Mouse (Mus musculus) testis, adult 2 months (tissue): ENCODE data around the gene Qsox2.

Source experiments
- CTCF ChIP-seq: fragments of 200-500 bp; IDR thresholded peaks from 2 replicates; pipeline ENCODE4 v1.5.1; 2012; ENCODE audit warnings: low read depth, mild to moderate bottlenecking, inconsistent platforms, low read length, moderate library complexity; ENCODE audit not compliant: control insufficient read depth, insufficient read depth, insufficient replicate concordance
- POLR2A ChIP-seq: fragments of 200-500 bp; IDR thresholded peaks from 2 replicates; pipeline ENCODE4 v1.6.1; 2012; ENCODE audit warnings: low read depth, mild to moderate bottlenecking, inconsistent platforms, low read length, moderate library complexity; ENCODE audit not compliant: control insufficient read depth

GRCm38 (mm10) chr2:26176731-26177130, 60.6 kb downstream of the Qsox2 start:
- TF ChIP-seq POLR2A (no peak), CTCF (no peak)
